Mouse (Mus musculus) erythroblast, embryonic 14.5 days (primary cell): ENCODE measurements at regions not wholly inside any gene's neighbourhood (a gene's known extent, or its start where the extent isn't known, plus 50 kb on each side); places are given as distances from the start of the nearest gene placed in this dataset.

Source experiments
- GATA1 ChIP-seq: IDR thresholded peaks from 2 replicates; pipeline ENCODE4 v1.6.1; 2012; ENCODE audit warnings: low read length, inconsistent platforms, mixed read lengths
- TAL1 ChIP-seq: IDR thresholded peaks from 3 replicates; pipeline ENCODE4 v1.6.1; 2012; ENCODE audit warnings: low read length, inconsistent platforms, mixed read lengths

DNA sequence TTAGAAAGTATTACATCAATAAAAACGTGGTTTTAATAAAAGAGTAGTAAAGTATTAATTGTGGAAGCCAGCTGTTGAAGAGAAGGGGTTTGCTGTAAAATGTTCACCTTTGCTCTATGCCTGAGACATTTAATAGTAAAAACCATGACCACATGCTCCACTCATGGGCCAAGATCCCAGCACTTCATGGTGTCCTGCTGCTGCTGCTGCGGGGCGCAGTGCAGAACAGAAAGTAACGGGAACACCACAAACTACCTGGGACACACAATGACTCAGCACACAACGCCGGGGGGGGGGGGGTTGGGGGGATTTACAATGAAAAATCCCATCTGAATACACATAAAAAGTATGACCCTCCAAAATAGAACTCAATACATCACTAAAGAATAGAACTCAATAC is 124.8 kb upstream of the Klf14 start:
- TF ChIP-seq TAL1 = no peak
- TF ChIP-seq GATA1 = no peak
